Mouse (Mus musculus) spleen, postnatal 10 days (tissue): Measurements from ENCODE around the gene Lgi4.

Source experiments
- DNase-seq, 2 experiments: peaks; one replicate each; pipeline ENCODE4 v3.0.0; 2021 to 2022; ENCODE audit warnings: low spot score in 2 of 2

Gene Lgi4

DNA sequence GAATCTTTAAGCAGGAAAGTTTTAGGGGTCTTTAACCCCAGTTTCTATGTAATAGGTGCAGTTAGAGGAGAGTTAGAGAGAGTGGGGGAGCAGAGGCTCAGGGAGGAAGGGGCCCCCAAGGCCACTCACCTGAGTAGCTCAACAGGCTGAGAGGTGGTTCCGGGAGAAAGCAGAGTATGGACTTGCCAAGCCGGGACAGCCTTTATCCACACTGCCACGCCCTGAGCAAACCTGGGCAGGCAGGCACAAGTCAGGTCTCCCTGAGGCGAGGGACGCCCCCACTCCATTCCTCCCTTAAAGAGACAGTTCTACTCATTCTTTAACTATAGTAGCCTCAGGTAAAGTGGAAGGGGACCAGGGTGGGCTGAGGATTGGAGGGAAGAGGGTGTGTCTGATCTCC, 17.4 kb downstream of the Lgi4 start, which contains the start of gene Fxyd3:
Gene Fxyd3 (minus strand): TSS at position 213 of the 400 bp plus-strand sequence.
- no peak for DNase-seq

GRCm38 (mm10) chr7:31077470-31077869, 18.3 kb downstream of the Lgi4 start:
- no peak for DNase-seq

DNA sequence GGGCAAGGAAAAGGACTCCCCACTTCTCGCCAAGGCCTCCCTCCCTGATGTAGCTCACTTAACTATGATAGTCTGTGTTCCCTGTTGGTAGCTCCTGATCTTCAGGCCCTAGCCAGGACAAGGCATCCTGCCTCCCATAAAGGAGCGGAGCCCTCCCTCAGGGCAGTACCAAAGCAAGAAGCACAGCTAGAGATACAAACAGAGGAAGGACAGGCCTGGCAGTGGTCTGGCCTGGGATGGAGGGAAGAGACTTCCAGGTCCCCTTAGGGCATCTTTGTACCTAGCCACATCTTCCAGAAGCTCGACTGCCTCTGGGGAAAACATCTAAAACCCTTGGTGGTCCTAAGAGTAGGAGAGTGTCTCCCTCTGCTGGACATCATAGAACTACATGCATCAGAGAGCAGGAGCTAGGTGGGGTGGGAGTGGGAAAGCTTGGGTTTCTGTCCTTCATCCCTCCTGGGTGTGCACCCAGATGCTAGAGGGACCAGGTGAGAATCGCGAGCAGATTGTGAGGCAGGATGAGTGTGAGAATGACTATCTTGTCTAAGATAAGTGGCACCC, 18.8 kb downstream of the Lgi4 start:
- no peak for DNase-seq

- DNase-seq, result no peak
Observed at GRCm38 (mm10) chr7:31079670-31080069, 20.5 kb downstream of the Lgi4 start.

DNA sequence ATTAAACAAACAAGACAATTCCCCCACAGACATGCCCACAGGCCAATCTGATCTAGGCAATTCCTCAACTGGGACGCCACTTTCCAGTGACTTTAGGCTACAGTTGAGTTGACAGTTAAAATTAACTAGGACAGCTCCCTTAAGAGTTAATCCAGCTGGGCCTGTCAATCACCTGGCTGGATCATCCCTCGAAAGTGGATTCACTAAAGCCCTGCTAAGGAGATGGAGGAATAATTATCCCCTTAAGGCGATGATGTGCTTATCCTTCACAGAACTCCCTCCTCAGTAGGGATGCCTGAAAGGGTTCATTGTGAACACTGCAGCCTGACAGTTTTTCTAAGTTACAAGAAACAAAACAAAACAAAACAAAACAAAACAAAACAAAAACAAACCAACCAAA, 21.5 kb downstream of the Lgi4 start:
- no peak for DNase-seq

- DNase-seq, result no peak
Observed at GRCm38 (mm10) chr7:31081106-31081505, 22.0 kb downstream of the Lgi4 start.

DNA sequence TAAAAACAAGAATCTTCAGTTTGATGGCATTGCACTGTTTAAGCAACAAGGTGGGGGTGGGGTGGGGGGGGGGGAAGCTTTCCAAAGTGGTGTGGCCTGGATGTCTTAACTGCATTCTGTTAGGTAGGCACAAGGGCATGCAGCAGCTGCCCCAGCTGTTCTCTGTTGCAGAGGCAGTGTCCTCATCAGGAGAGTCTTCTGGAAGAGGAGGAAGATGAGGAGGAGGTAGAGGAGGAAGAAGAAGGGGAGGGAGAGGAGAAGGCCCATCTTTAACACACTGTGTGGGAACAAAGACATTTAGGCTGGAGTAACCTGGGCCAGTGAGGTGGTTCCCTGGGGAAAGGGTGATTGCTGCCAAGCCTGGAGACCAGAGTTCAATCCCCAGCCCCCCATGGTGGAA, 23.0 kb downstream of the Lgi4 start:
- no peak for DNase-seq

DNA sequence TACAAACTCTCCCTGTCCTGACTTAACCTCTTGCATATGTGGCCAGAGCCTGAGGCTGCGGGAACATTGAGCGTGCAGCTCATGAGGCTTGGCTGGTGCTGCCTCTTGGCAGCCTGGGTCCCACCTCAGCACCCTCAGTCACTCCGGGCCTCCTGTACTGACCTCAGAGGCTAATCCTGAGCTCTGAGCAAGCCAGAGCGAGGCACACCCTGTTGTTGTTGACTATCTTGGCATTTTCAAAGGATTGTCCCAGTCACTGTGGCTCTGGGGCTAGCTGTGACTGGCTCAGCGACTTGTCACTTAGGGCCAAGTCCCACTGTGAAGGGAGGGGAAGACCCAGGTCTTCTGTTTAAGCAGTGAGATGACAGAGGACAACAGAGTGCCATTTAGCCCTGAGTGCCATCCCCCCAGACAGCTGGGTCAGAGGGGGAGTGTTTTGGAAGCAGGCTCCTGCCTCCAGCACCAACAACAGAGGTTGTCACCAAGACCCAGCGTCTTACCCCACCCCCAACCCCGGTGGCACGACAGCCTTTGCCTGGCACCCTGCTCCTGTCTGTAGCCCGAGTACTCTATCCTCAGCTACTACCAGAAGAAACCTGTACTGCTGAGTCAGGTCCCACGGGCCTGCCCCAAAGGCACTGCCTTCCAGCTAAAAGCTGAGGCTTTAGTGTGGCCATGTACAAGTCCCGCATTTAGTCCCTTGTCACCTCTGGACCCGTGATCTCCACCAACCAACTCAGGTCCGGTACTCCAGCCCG, 23.9 kb downstream of the Lgi4 start:
- no peak for DNase-seq

GRCm38 (mm10) chr7:31084140-31084539, 25.0 kb downstream of the Lgi4 start:
- no peak for DNase-seq

- DNase-seq, result no peak
Observed at GRCm38 (mm10) chr7:31085171-31085570, 26.0 kb downstream of the Lgi4 start.

GRCm38 (mm10) chr7:31086175-31086755, 27.1 kb downstream of the Lgi4 start:
- DNase-seq, result no peak

- DNase-seq, result no peak
Observed at GRCm38 (mm10) chr7:31087262-31087661, 28.1 kb downstream of the Lgi4 start.

GRCm38 (mm10) chr7:31088206-31088605, 29.1 kb downstream of the Lgi4 start:
- no peak for DNase-seq

DNA sequence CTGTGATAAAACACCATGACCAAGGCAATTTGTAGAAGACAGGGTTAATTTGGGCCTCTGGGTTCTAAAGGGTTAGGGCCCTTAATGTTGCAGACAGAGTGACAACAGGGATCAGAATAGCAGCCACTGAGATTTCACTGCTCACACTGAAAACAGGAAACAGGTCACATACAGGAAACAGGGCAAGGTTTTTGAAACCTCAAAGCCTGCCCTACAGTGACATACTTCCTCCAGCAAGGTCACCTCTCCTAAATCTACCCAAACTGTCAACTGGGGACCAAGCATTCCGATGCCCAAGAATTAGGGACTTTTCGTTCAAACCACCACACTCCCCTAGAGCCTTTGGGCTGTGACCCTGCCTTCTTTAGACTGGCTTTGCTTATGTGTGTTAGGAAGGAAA, 30.6 kb downstream of the Lgi4 start:
- DNase-seq, result no peak

DNA sequence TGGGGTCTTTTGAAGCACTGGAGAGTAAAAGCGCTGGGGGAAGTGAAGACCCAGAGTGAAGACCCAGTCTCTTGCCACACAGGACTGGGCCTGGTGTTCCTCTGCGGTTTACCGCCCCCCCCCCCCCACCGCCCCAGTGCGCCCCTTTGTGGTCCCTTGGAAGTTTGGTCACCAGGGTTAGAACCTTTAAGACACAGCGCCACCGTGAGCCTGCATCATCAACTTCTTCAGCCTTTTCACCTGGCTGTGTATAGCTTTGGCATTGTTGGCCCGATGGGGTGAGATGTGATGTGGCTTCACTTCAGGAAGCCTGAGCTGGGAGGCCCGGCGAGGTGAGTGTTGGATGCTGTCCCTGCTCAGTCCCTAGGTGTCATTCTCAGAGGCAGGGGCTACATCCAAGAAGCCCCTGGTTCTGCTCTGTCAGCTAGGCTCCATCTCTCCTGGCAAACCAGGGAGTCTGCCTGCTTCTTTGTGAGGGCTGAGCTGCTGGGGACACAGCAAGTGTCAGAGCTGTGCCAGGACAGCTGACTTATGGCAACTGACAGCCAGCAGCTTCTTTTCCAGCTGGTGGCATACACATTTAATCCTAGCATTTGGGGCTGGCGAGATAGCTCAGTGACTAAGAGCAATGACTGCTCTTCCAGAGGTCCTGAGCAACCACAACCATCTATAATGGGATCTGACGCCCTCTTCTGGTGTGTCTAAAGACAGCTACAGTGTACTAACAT, 35.8 kb downstream of the Lgi4 start:
- peak in 1 of 2 experiments; percentile 56 for DNase-seq

GRCm38 (mm10) chr7:31096892-31097564, 37.9 kb downstream of the Lgi4 start:
- DNase-seq, result no peak

- peak; percentile 68 to 90 for DNase-seq
Observed at GRCm38 (mm10) chr7:31097583-31098248, 38.6 kb downstream of the Lgi4 start.

- peak in 1 of 2 experiments; percentile 53 for DNase-seq
Observed at GRCm38 (mm10) chr7:31098697-31099611, 39.8 kb downstream of the Lgi4 start.

DNA sequence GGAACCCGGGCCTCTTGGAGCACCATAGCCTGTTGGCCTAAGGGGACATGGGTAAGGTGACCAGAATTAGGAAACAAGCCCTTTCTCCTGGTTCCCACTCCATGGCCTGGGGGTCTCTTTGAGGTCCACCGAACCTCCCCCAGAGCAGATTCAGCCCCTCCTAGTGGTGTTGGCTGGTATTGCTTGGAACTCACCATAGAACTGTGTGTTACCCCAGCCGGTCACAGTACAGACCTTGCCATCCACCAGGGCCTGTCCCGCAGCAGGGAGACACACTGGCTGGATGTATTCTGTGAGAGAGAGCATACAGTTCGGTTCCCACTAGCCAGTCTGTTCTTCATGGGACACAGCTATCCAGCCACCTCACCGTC, 40.5 kb downstream of the Lgi4 start:
- DNase-seq, result no peak

DNA sequence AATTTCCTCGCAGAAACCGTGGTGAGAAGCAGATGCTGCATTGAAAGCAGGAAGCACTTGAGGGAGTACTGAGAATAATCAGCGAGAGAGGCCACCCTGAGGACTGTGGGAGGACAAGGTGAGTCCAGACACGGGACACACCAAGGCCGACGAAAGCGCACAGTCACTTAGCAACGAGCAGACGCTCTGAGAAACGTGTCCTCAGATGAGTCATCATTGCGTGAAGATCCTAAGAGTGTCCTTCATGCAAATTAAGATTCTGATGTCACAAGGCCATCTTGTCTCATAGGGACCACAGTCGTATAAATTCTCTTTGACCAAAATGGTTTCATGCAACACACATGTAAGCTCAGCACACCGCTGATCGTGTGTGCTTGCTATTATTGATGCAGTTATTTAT, 41.6 kb downstream of the Lgi4 start:
- no peak for DNase-seq
